Mouse (Mus musculus) liver, embryonic 13.5 days (tissue): ENCODE measurements around the gene Mcm10. TPM values are rescaled to one million over a fixed set of nuclear protein-coding genes. Genes with fewer than 3 reads are reported as not detected.

Experiments
- ATAC-seq: fragments of 200-750 bp; cut with Nextera tagmentation; 2 replicates; pipeline ENCODE4 v1.8.0; 2017; ENCODE audit warnings: low read depth, mild to moderate bottlenecking, moderate number of reproducible peaks, moderate library complexity
- DNase-seq: peaks from one replicate; pipeline ENCODE4 v3.0.0; 2022
- H3K27ac ChIP-seq: fragments of 300-500 bp; sonication (generic); 2 replicates; pipeline ENCODE4 v1.5.1; 2015; ENCODE audit warnings: moderate library complexity, mild to moderate bottlenecking, inconsistent platforms
- H3K27me3 ChIP-seq: fragments of 300-500 bp; sonication (generic); 2 replicates; pipeline ENCODE4 v1.6.1; 2015; ENCODE audit warnings: mild to moderate bottlenecking, inconsistent platforms
- H3K36me3 ChIP-seq: fragments of 300-500 bp; sonication (generic); 2 replicates; pipeline ENCODE4 v1.6.1; 2015; ENCODE audit warnings: mild to moderate bottlenecking, inconsistent platforms
- H3K4me1 ChIP-seq: fragments of 300-500 bp; sonication (generic); replicated peaks from 2 replicates; pipeline ENCODE4 v1.6.1; 2015; ENCODE audit warnings: inconsistent platforms
- H3K4me2 ChIP-seq: fragments of 300-500 bp; sonication (generic); 2 replicates; pipeline ENCODE4 v1.6.1; 2015; ENCODE audit warnings: inconsistent platforms, mild to moderate bottlenecking, moderate library complexity
- H3K4me3 ChIP-seq: fragments of 300-500 bp; sonication (generic); replicated peaks from 2 replicates; pipeline ENCODE4 v1.5.1; 2015; ENCODE audit warnings: mild to moderate bottlenecking, inconsistent platforms
- H3K9ac ChIP-seq: fragments of 300-500 bp; sonication (generic); 2 replicates; pipeline ENCODE4 v1.6.1; 2015; ENCODE audit warnings: mild to moderate bottlenecking, inconsistent platforms
- H3K9me3 ChIP-seq: fragments of 300-500 bp; sonication (generic); replicated peaks from 2 replicates; pipeline ENCODE4 v1.6.1; 2016; ENCODE audit warnings: inconsistent platforms
- WGBS: fragments of 180-500 bp; shearing (Covaris S2); methylation state at CpG from one replicate; pipeline ENCODE4 v1.1.7; 2015; ENCODE audit not compliant: insufficient replicate concordance; 5-methylcytosine and 5-hydroxymethylcytosine counted together
- polyA plus RNA-seq: library from polyadenylated mRNA; unstranded; fragments of >200 nt; fragmentation: Nextera tagmentation; extraction: Ambion mirVana; gene quantifications from 2 replicates; pipeline ENCODE4 v1.2.1, GENCODE M21; 2015

Gene Mcm10
- 39.3 and 47.0 TPM in 2 replicates for polyA plus RNA-seq

GRCm38 (mm10) chr2:5012491-5013324 is at the start of gene Mcm10:
Gene Mcm10 (minus strand): TSS chr2:5012791.
- Histone ChIP-seq H3K27me3 (no peaks in the 10 kb centered on the region), H3K9me3 (no peaks in the 10 kb centered on the region), H3K27ac (peak within 1 kb of the TSS; percentile 68), H3K4me2 (peak within 1 kb of the TSS; percentile 83), H3K4me3 (peak within 1 kb of the TSS; percentile 80), H3K4me1 (peaks cover 38% of the 10 kb centered on the region), H3K36me3 (peaks cover 23% of the 10 kb centered on the region), H3K9ac (peak within 1 kb of the TSS; percentile 84)
- peak; percentile 91 for DNase-seq
- ATAC-seq = peak; percentile 100
- WGBS = 2% methylated on average over 32 of the region's 32 CpGs

DNA sequence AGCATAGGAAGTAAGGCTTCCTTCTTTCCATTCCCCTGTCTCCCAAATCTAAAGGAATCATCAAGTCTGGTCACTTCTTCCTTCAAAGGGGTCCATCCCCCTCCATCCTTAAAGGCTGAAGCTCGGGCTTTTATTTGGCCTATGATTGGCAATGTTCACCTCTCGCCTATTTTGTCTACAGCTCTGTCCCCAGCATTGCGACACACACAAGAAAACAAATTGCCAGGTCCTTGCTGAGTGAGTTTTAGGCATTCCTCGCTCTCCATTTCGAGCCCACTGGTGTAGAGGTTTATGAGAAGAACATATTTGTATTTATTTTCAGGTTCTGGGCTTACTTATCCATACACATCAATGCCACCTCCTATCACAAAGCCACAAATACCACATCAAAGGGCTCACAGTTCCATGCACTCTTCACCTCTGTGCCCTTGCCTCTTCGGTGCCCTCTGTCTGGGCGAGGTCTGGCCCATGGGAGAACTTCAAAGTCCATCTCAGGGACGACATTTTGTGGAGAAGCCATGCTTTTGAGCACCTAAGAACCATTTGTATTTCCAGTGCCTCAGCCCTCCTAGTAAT is 48.6 kb upstream of the Mcm10 start:
- Histone ChIP-seq H3K27me3 (no peaks in the 10 kb centered on the region), H3K9me3 (no peaks in the 10 kb centered on the region), H3K36me3 (peaks cover 4% of the 10 kb centered on the region; the same call in 1 of the 2 replicates), H3K4me3 (no peak overlapping the region), H3K9ac (no peak overlapping the region), H3K4me1 (peaks cover 48% of the 10 kb centered on the region), H3K27ac (no peak overlapping the region), H3K4me2 (no peak overlapping the region)
- DNase-seq (no peak), ATAC-seq (no peak)
- whole genome bisulfite sequencing = 68% methylated on average over 8 of the region's 8 CpGs

- WGBS = 86% methylated on average over 4 of the region's 4 CpGs
- no peak for DNase-seq
- Histone ChIP-seq H3K27me3 (no peaks in the 10 kb centered on the region), H3K9ac (no peak overlapping the region), H3K9me3 (no peaks in the 10 kb centered on the region), H3K4me1 (peaks cover 48% of the 10 kb centered on the region), H3K27ac (no peak overlapping the region), H3K4me3 (no peak overlapping the region), H3K36me3 (peaks cover 4% of the 10 kb centered on the region; the same call in 1 of the 2 replicates), H3K4me2 (no peak overlapping the region)
- no peak for ATAC-seq
These were observed 47.4 kb upstream of the Mcm10 start for GRCm38 (mm10) chr2:5059997-5060396.

- Histone ChIP-seq H3K27me3 (no peaks in the 10 kb centered on the region), H3K36me3 (peaks cover 12% of the 10 kb centered on the region; the same call in 1 of the 2 replicates), H3K4me3 (no peak overlapping the region), H3K9ac (no peak overlapping the region), H3K27ac (no peak overlapping the region), H3K4me1 (peaks cover 40% of the 10 kb centered on the region), H3K4me2 (no peak overlapping the region), H3K9me3 (no peaks in the 10 kb centered on the region)
- ATAC-seq (no peak), DNase-seq (no peak)
- WGBS = 77% methylated on average over 5 of the region's 5 CpGs
These were observed 45.8 kb upstream of the Mcm10 start for GRCm38 (mm10) chr2:5058436-5058835.

- no peaks in the 10 kb centered on the region for H3K27me3 ChIP-seq
- peaks cover 34% of the 10 kb centered on the region for H3K36me3 ChIP-seq
- DNase-seq (no peak), ATAC-seq (peak; percentile 61; the same call in 1 of the 2 replicates)
- H3K27ac ChIP-seq = no peak overlapping the region
- H3K4me2 ChIP-seq = no peak overlapping the region
- H3K9ac ChIP-seq = no peak overlapping the region
- no peak overlapping the region for H3K4me3 ChIP-seq
- H3K9me3 ChIP-seq = no peaks in the 10 kb centered on the region
- WGBS = 25% methylated on average over 2 of the region's 2 CpGs
- H3K4me1 ChIP-seq = peaks cover 44% of the 10 kb centered on the region
These were observed 38.0 kb upstream of the Mcm10 start for GRCm38 (mm10) chr2:5050562-5050961.

DNA sequence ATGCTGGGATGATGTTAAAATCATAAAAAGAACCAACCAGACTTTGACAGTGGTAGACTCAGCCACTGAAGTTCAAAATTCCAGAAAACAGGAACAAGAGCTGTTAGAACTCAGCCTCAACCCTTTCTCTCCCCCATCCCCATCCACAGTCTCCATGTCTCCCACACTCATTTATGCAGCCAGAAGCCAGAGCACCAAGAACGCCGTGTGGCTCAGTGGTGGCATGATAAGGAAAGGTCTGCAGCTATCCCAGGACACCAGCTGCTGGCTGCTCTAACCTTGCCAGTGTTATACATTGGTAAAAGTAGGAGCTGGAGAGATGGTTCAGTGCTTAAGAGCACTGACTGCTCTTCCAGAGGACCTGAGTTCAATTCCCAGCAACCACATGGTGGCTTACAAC is 34.4 kb upstream of the Mcm10 start:
- DNase-seq = no peak
- Histone ChIP-seq H3K4me2 (no peak overlapping the region), H3K36me3 (peaks cover 18% of the 10 kb centered on the region), H3K4me1 (peaks cover 79% of the 10 kb centered on the region), H3K27ac (peak overlapping the region; percentile 20; the same call in 1 of the 2 replicates), H3K4me3 (no peak overlapping the region), H3K9me3 (no peaks in the 10 kb centered on the region), H3K9ac (0 out of 2 replicates have a peak overlapping the region, but pooled peaks have one; percentile 11), H3K27me3 (no peaks in the 10 kb centered on the region)
- WGBS = 28% methylated on average over 2 of the region's 2 CpGs
- peak; percentile 42 for ATAC-seq

DNA sequence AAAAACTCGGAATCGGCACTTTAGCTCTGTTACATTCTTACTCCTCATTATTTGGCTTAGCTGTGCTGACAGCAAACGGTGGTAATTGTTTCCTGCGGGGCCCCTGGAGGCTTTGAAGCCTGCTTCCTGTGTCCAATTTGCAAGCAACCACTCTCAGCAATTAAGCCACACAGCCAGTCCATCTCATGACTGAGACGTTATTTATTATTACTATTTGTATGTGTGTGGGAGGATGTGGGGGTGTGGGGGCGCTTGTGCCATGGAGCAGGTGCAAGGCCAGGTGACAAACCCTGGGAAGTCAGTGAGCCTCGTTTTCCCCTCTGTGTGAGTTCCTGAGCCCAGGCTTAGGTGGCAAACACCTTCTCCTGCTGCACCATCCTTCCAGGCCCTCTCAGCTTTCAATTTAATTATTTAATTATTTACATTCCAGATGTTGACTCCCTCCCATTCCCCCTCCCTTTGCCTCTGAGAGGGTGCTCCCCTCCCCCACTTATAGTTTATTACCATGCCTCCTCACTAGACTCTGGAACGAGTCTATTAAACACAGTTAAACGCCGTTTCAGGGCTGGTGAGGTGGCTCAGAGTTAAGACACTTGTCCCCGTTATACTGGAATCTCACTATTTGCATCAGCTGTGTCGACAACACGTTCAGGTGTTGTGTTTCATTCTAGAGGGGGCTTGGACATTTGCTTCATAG is 32.8 kb upstream of the Mcm10 start:
- no peaks in the 10 kb centered on the region for H3K9me3 ChIP-seq
- DNase-seq (no peak), ATAC-seq (no peak)
- no peak overlapping the region for H3K9ac ChIP-seq
- no peaks in the 10 kb centered on the region for H3K27me3 ChIP-seq
- WGBS = 44% methylated on average over 13 of the region's 13 CpGs
- H3K36me3 ChIP-seq = peaks cover 14% of the 10 kb centered on the region
- H3K4me2 ChIP-seq = no peak overlapping the region
- H3K4me1 ChIP-seq = peaks cover 83% of the 10 kb centered on the region
- peak overlapping the region; percentile 39 for H3K27ac ChIP-seq
- H3K4me3 ChIP-seq = no peak overlapping the region

DNA sequence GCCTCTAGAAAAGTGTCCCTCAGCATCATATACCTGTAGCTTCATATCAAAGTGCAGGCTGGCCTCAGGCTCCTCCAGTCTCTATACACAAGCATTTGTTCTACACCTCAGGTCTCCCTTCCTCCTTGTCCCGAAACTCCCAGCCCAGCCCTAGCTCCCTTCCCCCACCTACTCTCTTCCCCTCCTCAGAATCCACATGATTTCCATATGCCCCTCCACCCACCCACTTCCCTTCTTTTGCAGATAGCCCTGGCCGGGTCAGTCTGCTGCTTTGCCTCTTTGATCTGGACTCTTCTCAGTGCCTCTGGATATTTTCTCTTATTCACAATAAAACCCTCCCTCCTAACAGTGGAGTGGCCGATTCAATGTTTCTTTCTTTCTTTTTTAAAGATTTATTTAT is 31.7 kb upstream of the Mcm10 start:
- H3K9ac ChIP-seq = 0 out of 2 replicates have a peak overlapping the region, but pooled peaks have one; percentile 5
- 41% methylated on average over 3 of the region's 3 CpGs for WGBS
- DNase-seq (no peak), ATAC-seq (no peak)
- H3K36me3 ChIP-seq = peaks cover 22% of the 10 kb centered on the region
- no peak overlapping the region for H3K4me2 ChIP-seq
- no peak overlapping the region for H3K4me3 ChIP-seq
- H3K27me3 ChIP-seq = no peaks in the 10 kb centered on the region
- no peaks in the 10 kb centered on the region for H3K9me3 ChIP-seq
- peaks cover 83% of the 10 kb centered on the region for H3K4me1 ChIP-seq
- H3K27ac ChIP-seq = peak overlapping the region; percentile 91

DNA sequence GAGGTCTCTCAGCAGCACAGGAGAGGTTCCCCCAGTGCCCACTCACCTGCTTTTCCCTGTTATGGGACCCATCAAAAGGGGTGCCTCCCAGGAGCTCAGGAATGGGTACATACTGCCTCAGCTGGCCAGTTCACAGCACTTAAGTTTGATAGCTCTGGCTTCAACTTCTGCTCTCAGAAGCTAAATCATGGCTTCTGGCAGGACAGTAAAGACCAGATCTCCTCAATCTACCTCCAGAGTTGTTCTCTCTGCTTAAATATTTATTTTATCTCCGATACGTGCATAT is 30.8 kb upstream of the Mcm10 start:
- H3K9ac ChIP-seq = peak overlapping the region; percentile 59; the same call in 1 of the 2 replicates
- ATAC-seq (no peak), DNase-seq (no peak)
- WGBS = 84% methylated on average over 2 of the region's 2 CpGs
- H3K27me3 ChIP-seq = no peaks in the 10 kb centered on the region
- H3K27ac ChIP-seq = peak overlapping the region; percentile 91
- no peak overlapping the region for H3K4me3 ChIP-seq
- H3K36me3 ChIP-seq = peaks cover 25% of the 10 kb centered on the region
- no peaks in the 10 kb centered on the region for H3K9me3 ChIP-seq
- H3K4me1 ChIP-seq = peaks cover 80% of the 10 kb centered on the region
- peak overlapping the region; percentile 60 for H3K4me2 ChIP-seq

- WGBS = 18% methylated on average over 11 of the region's 11 CpGs
- H3K27me3 ChIP-seq = no peaks in the 10 kb centered on the region
- H3K9me3 ChIP-seq = no peaks in the 10 kb centered on the region
- H3K4me2 ChIP-seq = peak overlapping the region; percentile 60
- DNase-seq = no peak
- H3K36me3 ChIP-seq = peaks cover 31% of the 10 kb centered on the region
- H3K4me1 ChIP-seq = peaks cover 76% of the 10 kb centered on the region
- peak overlapping the region; percentile 91 for H3K27ac ChIP-seq
- peak overlapping the region; percentile 59 for H3K9ac ChIP-seq
- peak; percentile 76 for ATAC-seq
- H3K4me3 ChIP-seq = peak overlapping the region; percentile 14
These were observed 30.3 kb upstream of the Mcm10 start for GRCm38 (mm10) chr2:5042616-5043475.
